Mouse (Mus musculus): ENCODE measurements around the gene Dyrk1a. TPM values are rescaled to one million over a fixed set of nuclear protein-coding genes. Genes with fewer than 3 reads are reported as not detected.

Gene Dyrk1a
- polyA plus RNA-seq, 1 experiment from 2014 or later: 11.5 TPM

- H3K4me2 ChIP-seq (ENCODE audit: low read length): no peak overlapping the region
- H3K9me3 ChIP-seq (ENCODE audit: control insufficient read depth, low read length): no peaks in the 10 kb centered on the region
- H3K36me3 ChIP-seq (ENCODE audit: control insufficient read depth, insufficient read depth, low read length): no peaks in the 10 kb centered on the region
- H3K27ac ChIP-seq (ENCODE audit: low read depth): no peak overlapping the region
- 0 out of 2 replicates have a peak overlapping the region, but pooled peaks have one; percentile 97 for H3K4me3 ChIP-seq (ENCODE audit: low read depth, low read length)
- H3K9ac ChIP-seq (ENCODE audit: low read length): no peak overlapping the region
- DNase-seq (ENCODE audit: low spot score): no peak
- H3K4me1 ChIP-seq (replicated peaks; ENCODE audit: control insufficient read depth, insufficient read depth, low read length): peaks cover 20% of the 10 kb centered on the region
- H3K27me3 ChIP-seq (replicated peaks; ENCODE audit: control insufficient read depth, insufficient read depth, low read length): no peaks in the 10 kb centered on the region
- WGBS: 79% methylated on average over 5 of the region's 5 CpGs
- no peak for ATAC-seq (replicated peaks; ENCODE audit: low FRiP score, low TSS enrichment, low read depth)
These were observed 2.1 kb upstream of the Dyrk1a start for GRCm38 (mm10) chr16:94567751-94568150.

- Histone ChIP-seq H3K9me3 (ENCODE audit: control insufficient read depth, low read length) (no peaks in the 10 kb centered on the region), H3K4me2 (ENCODE audit: low read length) (peak overlapping the region; percentile 65), H3K36me3 (ENCODE audit: control insufficient read depth, insufficient read depth, low read length) (no peaks in the 10 kb centered on the region), H3K27me3 (replicated peaks; ENCODE audit: control insufficient read depth, insufficient read depth, low read length) (no peaks in the 10 kb centered on the region), H3K4me3 (ENCODE audit: low read depth, low read length) (peak overlapping the region; percentile 97), H3K4me1 (replicated peaks; ENCODE audit: control insufficient read depth, insufficient read depth, low read length) (peaks cover 26% of the 10 kb centered on the region), H3K27ac (ENCODE audit: low read depth) (peak overlapping the region; percentile 100), H3K9ac (ENCODE audit: low read length) (peak overlapping the region; percentile 80)
- WGBS: 2% methylated on average over 52 of the region's 53 CpGs
- ATAC-seq (replicated peaks; ENCODE audit: low FRiP score, low TSS enrichment, low read depth): peak; percentile 88
- DNase-seq (ENCODE audit: low spot score): peak; percentile 88
These were observed 1.2 kb upstream of the Dyrk1a start for GRCm38 (mm10) chr16:94568335-94569228.

- ATAC-seq (replicated peaks; ENCODE audit: low FRiP score, low TSS enrichment, low read depth): peak; percentile 7; the same call in 1 of the 2 replicates
These were observed 691 bp downstream of the Dyrk1a start for GRCm38 (mm10) chr16:94570361-94571041.

GRCm38 (mm10) chr16:94571111-94571993 lies 1.5 kb downstream of the Dyrk1a start:
- H3K36me3 ChIP-seq (ENCODE audit: control insufficient read depth, insufficient read depth, low read length): no peaks in the 10 kb centered on the region
- DNase-seq (ENCODE audit: low spot score): no peak
- 23% methylated on average over 10 of the region's 10 CpGs for WGBS

More at GRCm38 (mm10) chr16:94570361-94571041, 691 bp downstream of the Dyrk1a start:
- Histone ChIP-seq H3K9me3 (ENCODE audit: control insufficient read depth, low read length) (no peaks in the 10 kb centered on the region), H3K4me1 (replicated peaks; ENCODE audit: control insufficient read depth, insufficient read depth, low read length) (peaks cover 36% of the 10 kb centered on the region), H3K36me3 (ENCODE audit: control insufficient read depth, insufficient read depth, low read length) (no peaks in the 10 kb centered on the region), H3K4me2 (ENCODE audit: low read length) (peak overlapping the region; percentile 76), H3K27me3 (replicated peaks; ENCODE audit: control insufficient read depth, insufficient read depth, low read length) (no peaks in the 10 kb centered on the region), H3K9ac (ENCODE audit: low read length) (peak overlapping the region; percentile 99), H3K4me3 (ENCODE audit: low read depth, low read length) (peak overlapping the region; percentile 97), H3K27ac (ENCODE audit: low read depth) (peak overlapping the region; percentile 100)
- under 1% methylated on average over 36 of the region's 88 CpGs for WGBS
- DNase-seq (ENCODE audit: low spot score): peak; percentile 79

GRCm38 (mm10) chr16:94572422-94572821 lies 2.6 kb downstream of the Dyrk1a start:
- 0 out of 2 replicates have a peak overlapping the region, but pooled peaks have one; percentile 1 for H3K9ac ChIP-seq (ENCODE audit: low read length)
- H3K27me3 ChIP-seq (replicated peaks; ENCODE audit: control insufficient read depth, insufficient read depth, low read length): no peaks in the 10 kb centered on the region
- 43% methylated on average over 2 of the region's 2 CpGs for WGBS
- H3K4me3 ChIP-seq (ENCODE audit: low read depth, low read length): no peak overlapping the region
- DNase-seq (ENCODE audit: low spot score) (no peak), ATAC-seq (replicated peaks; ENCODE audit: low FRiP score, low TSS enrichment, low read depth) (no peak)
- no peaks in the 10 kb centered on the region for H3K9me3 ChIP-seq (ENCODE audit: control insufficient read depth, low read length)
- H3K4me2 ChIP-seq (ENCODE audit: low read length): peak overlapping the region; percentile 39
- no peak overlapping the region for H3K27ac ChIP-seq (ENCODE audit: low read depth)
- no peaks in the 10 kb centered on the region for H3K36me3 ChIP-seq (ENCODE audit: control insufficient read depth, insufficient read depth, low read length)
- peaks cover 33% of the 10 kb centered on the region for H3K4me1 ChIP-seq (replicated peaks; ENCODE audit: control insufficient read depth, insufficient read depth, low read length)

More at GRCm38 (mm10) chr16:94571111-94571993, 1.5 kb downstream of the Dyrk1a start:
- Histone ChIP-seq H3K27me3 (replicated peaks; ENCODE audit: control insufficient read depth, insufficient read depth, low read length) (no peaks in the 10 kb centered on the region), H3K9ac (ENCODE audit: low read length) (peak overlapping the region; percentile 99), H3K4me1 (replicated peaks; ENCODE audit: control insufficient read depth, insufficient read depth, low read length) (peaks cover 33% of the 10 kb centered on the region), H3K9me3 (ENCODE audit: control insufficient read depth, low read length) (no peaks in the 10 kb centered on the region), H3K27ac (ENCODE audit: low read depth) (peak overlapping the region; percentile 100), H3K4me2 (ENCODE audit: low read length) (peak overlapping the region; percentile 76), H3K4me3 (ENCODE audit: low read depth, low read length) (peak overlapping the region; percentile 97)
- ATAC-seq (replicated peaks; ENCODE audit: low FRiP score, low TSS enrichment, low read depth): no peak

GRCm38 (mm10) chr16:94574025-94574717 lies 4.4 kb downstream of the Dyrk1a start:
- H3K36me3 ChIP-seq (ENCODE audit: control insufficient read depth, insufficient read depth, low read length): no peaks in the 10 kb centered on the region
- no peak overlapping the region for H3K27ac ChIP-seq (ENCODE audit: low read depth)
- H3K4me1 ChIP-seq (replicated peaks; ENCODE audit: control insufficient read depth, insufficient read depth, low read length): peaks cover 34% of the 10 kb centered on the region
- H3K4me3 ChIP-seq (ENCODE audit: low read depth, low read length): no peak overlapping the region
- no peak overlapping the region for H3K9ac ChIP-seq (ENCODE audit: low read length)
- DNase-seq (ENCODE audit: low spot score): no peak
- no peak for ATAC-seq (replicated peaks; ENCODE audit: low FRiP score, low TSS enrichment, low read depth)
- H3K27me3 ChIP-seq (replicated peaks; ENCODE audit: control insufficient read depth, insufficient read depth, low read length): no peaks in the 10 kb centered on the region
- no peak overlapping the region for H3K4me2 ChIP-seq (ENCODE audit: low read length)
- WGBS: 66% methylated on average over 3 of the region's 3 CpGs
- no peaks in the 10 kb centered on the region for H3K9me3 ChIP-seq (ENCODE audit: control insufficient read depth, low read length)

GRCm38 (mm10) chr16:94574718-94575094 lies 4.9 kb downstream of the Dyrk1a start:
- Histone ChIP-seq H3K9me3 (ENCODE audit: control insufficient read depth, low read length) (no peaks in the 10 kb centered on the region), H3K4me3 (ENCODE audit: low read depth, low read length) (no peak overlapping the region), H3K36me3 (ENCODE audit: control insufficient read depth, insufficient read depth, low read length) (no peaks in the 10 kb centered on the region), H3K27me3 (replicated peaks; ENCODE audit: control insufficient read depth, insufficient read depth, low read length) (no peaks in the 10 kb centered on the region), H3K4me1 (replicated peaks; ENCODE audit: control insufficient read depth, insufficient read depth, low read length) (peaks cover 37% of the 10 kb centered on the region), H3K4me2 (ENCODE audit: low read length) (no peak overlapping the region), H3K9ac (ENCODE audit: low read length) (no peak overlapping the region), H3K27ac (ENCODE audit: low read depth) (no peak overlapping the region)
- DNase-seq (ENCODE audit: low spot score) (no peak), ATAC-seq (replicated peaks; ENCODE audit: low FRiP score, low TSS enrichment, low read depth) (no peak)
